Mouse (Mus musculus) heart, adult 11 months (tissue): Measurements from ENCODE around the gene Mrnip.
"Not testable (repeated sequence)": the region's sequence is repeated elsewhere in the genome, so short reads cannot be mapped to it uniquely, and the experiment has no call there.

Source experiments
- DNase-seq: peaks from one replicate; pipeline ENCODE4 v3.0.0; 2022

Mrnip gene

GRCm38 (mm10) chr11:50174111-50174729, at the start of gene Mrnip:
TSS of gene Mrnip (plus strand) at chr11:50174444.
- not testable (repeated sequence) for DNase-seq

- no peak for DNase-seq
These were observed 46.5 kb upstream of the Mrnip start for GRCm38 (mm10) chr11:50127781-50128180.

- peak; percentile 99 for DNase-seq
These were observed 43.2 kb upstream of the Mrnip start, which contains the start of gene Tbc1d9b for GRCm38 (mm10) chr11:50130811-50131766. TSS of gene Tbc1d9b (plus strand) at chr11:50131396.

GRCm38 (mm10) chr11:50131801-50132201, 42.4 kb upstream of the Mrnip start:
- DNase-seq: peak; percentile 92

- no peak for DNase-seq
These were observed 42.0 kb upstream of the Mrnip start for GRCm38 (mm10) chr11:50132265-50132664.

GRCm38 (mm10) chr11:50134136-50134859, 39.9 kb upstream of the Mrnip start:
- DNase-seq: peak; percentile 92

- peak; percentile 88 for DNase-seq
These were observed 35.9 kb upstream of the Mrnip start for GRCm38 (mm10) chr11:50138206-50138822.

GRCm38 (mm10) chr11:50139571-50139970, 34.7 kb upstream of the Mrnip start:
- DNase-seq: no peak

GRCm38 (mm10) chr11:50145529-50145928, 28.7 kb upstream of the Mrnip start:
- DNase-seq: peak; percentile 87

- peak; percentile 91 for DNase-seq
These were observed 28.1 kb upstream of the Mrnip start for GRCm38 (mm10) chr11:50146121-50146520.

GRCm38 (mm10) chr11:50147267-50147957, 26.8 kb upstream of the Mrnip start:
- peak; percentile 97 for DNase-seq

- peak; percentile 93 for DNase-seq
These were observed 26.2 kb upstream of the Mrnip start for GRCm38 (mm10) chr11:50147958-50148476.

- peak; percentile 99 for DNase-seq
These were observed 25.0 kb upstream of the Mrnip start for GRCm38 (mm10) chr11:50149200-50149599.

- DNase-seq: peak; percentile 92
These were observed 24.6 kb upstream of the Mrnip start for GRCm38 (mm10) chr11:50149603-50150150.

- peak; percentile 90 for DNase-seq
These were observed 22.9 kb upstream of the Mrnip start for GRCm38 (mm10) chr11:50151374-50151773.

GRCm38 (mm10) chr11:50154166-50154565, 20.1 kb upstream of the Mrnip start:
- DNase-seq: peak; percentile 92

GRCm38 (mm10) chr11:50154777-50155520, 19.3 kb upstream of the Mrnip start:
- DNase-seq: peak; percentile 91

- no peak for DNase-seq
These were observed 18.5 kb upstream of the Mrnip start for GRCm38 (mm10) chr11:50155785-50156184.

GRCm38 (mm10) chr11:50156725-50157258, 17.5 kb upstream of the Mrnip start:
- DNase-seq: peak; percentile 92

GRCm38 (mm10) chr11:50158346-50158745, 15.9 kb upstream of the Mrnip start:
- no peak for DNase-seq
